Mouse (Mus musculus) CH12.LX (cell line): ENCODE data around the gene Zbtb44. TPM values are rescaled to one million over a fixed set of nuclear protein-coding genes. Genes with fewer than 3 reads are reported as not detected.

ENCODE experiments used
- DNase-seq: peaks from one replicate; pipeline ENCODE4 v3.0.0-alpha.2; 2013; ENCODE audit errors: extremely low read depth
- H3K27ac ChIP-seq: 2 replicates; pipeline ENCODE4 v1.5.1; 2012; ENCODE audit warnings: low read depth, mild to moderate bottlenecking, control low read depth, moderate library complexity; ENCODE audit not compliant: insufficient read depth
- H3K27me3 ChIP-seq: replicated peaks from 2 replicates; pipeline ENCODE3; 2012; ENCODE audit warnings: inconsistent platforms
- H3K36me3 ChIP-seq, 2 experiments: replicated peaks in 1 of 2; 2 replicates each; pipeline versions ENCODE3 to v1.6.1; 2012; ENCODE audit warnings: inconsistent platforms in 1 of 2, low read length in 1 of 2, mild to moderate bottlenecking in 1 of 2, mixed read lengths in 1 of 2, moderate library complexity in 1 of 2; ENCODE audit not compliant: control insufficient read depth in 1 of 2, insufficient read depth in 1 of 2
- H3K4me1 ChIP-seq, 2 experiments: 2 replicates each; pipeline ENCODE4 v1.6.1; 2012; ENCODE audit warnings: inconsistent platforms in 1 of 2, moderate library complexity in 1 of 2; ENCODE audit not compliant: insufficient read depth in 2 of 2, control insufficient read depth in 1 of 2
- H3K4me2 ChIP-seq: 2 replicates; pipeline ENCODE4 v1.6.1; 2012; ENCODE audit warnings: low read depth, mild to moderate bottlenecking, control low read depth; ENCODE audit not compliant: poor library complexity, insufficient read depth, severe bottlenecking
- H3K4me3 ChIP-seq, 3 experiments: fragments of 150-350 bp in 1 of 3; sonication (generic) in 1 of 3; replicated peaks in 1 of 3; 2 replicates each; pipeline versions ENCODE3 to v1.5.1; 2011 to 2012; ENCODE audit warnings: low read depth in 2 of 3, low read length in 2 of 3, mild to moderate bottlenecking in 2 of 3, moderate library complexity in 2 of 3, control low read depth in 1 of 3, improper control_type of control experiment in 1 of 3, inconsistent platforms in 1 of 3, mixed read lengths in 1 of 3; ENCODE audit not compliant: poor library complexity in 1 of 3
- H3K79me2 ChIP-seq: replicated peaks from 2 replicates; pipeline ENCODE4 v1.6.1; 2012; ENCODE audit warnings: mild to moderate bottlenecking, moderate library complexity; ENCODE audit not compliant: control insufficient read depth, poor library complexity, insufficient read depth, severe bottlenecking; ENCODE audit errors: extremely low read depth
- H3K9ac ChIP-seq: 2 replicates; pipeline ENCODE4 v1.6.1; 2012; ENCODE audit warnings: low read depth, mild to moderate bottlenecking, control low read depth, moderate library complexity; ENCODE audit not compliant: insufficient read depth
- H3K9me3 ChIP-seq: replicated peaks from 2 replicates; pipeline ENCODE3; 2012; ENCODE audit warnings: low read length, inconsistent platforms, mixed read lengths
- CHD2 ChIP-seq: IDR thresholded peaks from 2 replicates; pipeline ENCODE4 v1.6.1; 2011; ENCODE audit warnings: low read length, improper control_type of control experiment
- ELF1 ChIP-seq: IDR thresholded peaks from 2 replicates; pipeline ENCODE4 v1.6.1; 2014; ENCODE audit warnings: low read depth, mild to moderate bottlenecking, inconsistent platforms, low read length, improper control_type of control experiment
- GABPA ChIP-seq: IDR thresholded peaks from 2 replicates; pipeline ENCODE4 v1.6.1; 2012; ENCODE audit warnings: low read depth, low read length, improper control_type of control experiment, inconsistent platforms; ENCODE audit not compliant: insufficient replicate concordance
- HCFC1 ChIP-seq: IDR thresholded peaks from 2 replicates; pipeline ENCODE4 v1.6.1; 2012; ENCODE audit warnings: low read depth, mild to moderate bottlenecking, inconsistent platforms, low read length, improper control_type of control experiment
- JUND ChIP-seq: conservative IDR thresholded peaks from 2 replicates; pipeline ENCODE4 v1.6.1; 2011; ENCODE audit warnings: low read depth, low read length, improper control_type of control experiment
- MAZ ChIP-seq: IDR thresholded peaks from 2 replicates; pipeline ENCODE4 v1.6.1; 2012; ENCODE audit warnings: low read depth, mild to moderate bottlenecking, inconsistent platforms, low read length, improper control_type of control experiment, moderate library complexity
- MEF2A ChIP-seq: IDR thresholded peaks from 2 replicates; pipeline ENCODE4 v1.6.1; 2014; ENCODE audit warnings: low read depth, mild to moderate bottlenecking, inconsistent platforms, low read length, improper control_type of control experiment, borderline replicate concordance
- MXI1 ChIP-seq: IDR thresholded peaks from 2 replicates; pipeline ENCODE4 v1.6.1; 2011; ENCODE audit warnings: mild to moderate bottlenecking, low read depth, low read length, improper control_type of control experiment
- MYC ChIP-seq: IDR thresholded peaks from 2 replicates; pipeline ENCODE4 v1.6.1; 2011; ENCODE audit warnings: low read depth, mild to moderate bottlenecking, improper control_type of control experiment, low read length
- NELFE ChIP-seq: IDR thresholded peaks from 2 replicates; pipeline ENCODE4 v1.6.1; 2011; ENCODE audit warnings: low read depth, low read length, improper control_type of control experiment
- NRF1 ChIP-seq: IDR thresholded peaks from 2 replicates; pipeline ENCODE4 v1.6.1; 2014; ENCODE audit warnings: low read depth, mild to moderate bottlenecking, inconsistent platforms, low read length, improper control_type of control experiment, moderate library complexity
- PAX5 ChIP-seq: IDR thresholded peaks from 2 replicates; pipeline ENCODE4 v1.6.1; 2012; ENCODE audit warnings: low read length, inconsistent platforms, mixed read lengths
- POLR2A ChIP-seq: IDR thresholded peaks from 2 replicates; pipeline ENCODE4 v1.6.1; 2011; ENCODE audit warnings: low read depth, mild to moderate bottlenecking, improper control_type of control experiment, low read length
- POLR2AphosphoS2 ChIP-seq: IDR thresholded peaks from 2 replicates; pipeline ENCODE4 v1.6.1; 2011; ENCODE audit warnings: low read depth, low read length, improper control_type of control experiment
- RCOR1 ChIP-seq: conservative IDR thresholded peaks from 2 replicates; pipeline ENCODE4 v1.6.1; 2012; ENCODE audit warnings: low read depth, mild to moderate bottlenecking, inconsistent platforms, low read length, improper control_type of control experiment
- TBP ChIP-seq: conservative IDR thresholded peaks from 2 replicates; pipeline ENCODE4 v1.6.1; 2011; ENCODE audit warnings: low read depth, low read length, improper control_type of control experiment
- TCF12 ChIP-seq: IDR thresholded peaks from 2 replicates; pipeline ENCODE4 v1.6.1; 2014; ENCODE audit warnings: low read depth, mild to moderate bottlenecking, inconsistent platforms, low read length, improper control_type of control experiment
- USF1 ChIP-seq: IDR thresholded peaks from 2 replicates; pipeline ENCODE4 v1.6.1; 2014; ENCODE audit warnings: low read depth, mild to moderate bottlenecking, inconsistent platforms, low read length, improper control_type of control experiment
- USF2 ChIP-seq: conservative IDR thresholded peaks from 2 replicates; pipeline ENCODE4 v1.6.1; 2011; ENCODE audit warnings: low read depth, low read length, improper control_type of control experiment
- ZC3H11A ChIP-seq: IDR thresholded peaks from 2 replicates; pipeline ENCODE4 v1.6.1; 2012; ENCODE audit warnings: low read depth, mild to moderate bottlenecking, inconsistent platforms, low read length, improper control_type of control experiment
- ZMIZ1 ChIP-seq: IDR thresholded peaks from 2 replicates; pipeline ENCODE4 v1.6.1; 2012; ENCODE audit warnings: low read depth, mild to moderate bottlenecking, inconsistent platforms, low read length, improper control_type of control experiment
- ZNF384 ChIP-seq: IDR thresholded peaks from 2 replicates; pipeline ENCODE4 v1.6.1; 2012; ENCODE audit warnings: low read depth, low read length, improper control_type of control experiment, inconsistent platforms
- dilution Hi-C: fragments of 300-500 bp; cut with MboI; formaldehyde crosslinking; loops from 2 replicates; pipeline ENCODE4 v1.14.3; 2020; ENCODE audit warnings: low sequenced_read_pairs; ENCODE audit not compliant: extremely low pct_unique_long_range_greater_than_20kb, extremely low pct_ligation_motif_present
- in situ Hi-C: fragments of 300-500 bp; cut with MboI; formaldehyde crosslinking; loops from 3 replicates; pipeline ENCODE4 v1.14.3; 2019; ENCODE audit warnings: low sequenced_read_pairs, low pct_ligation_motif_present, low pct_unique_long_range_greater_than_20kb, mixed read lengths
- polyA plus RNA-seq: library from polyadenylated mRNA; unstranded; fragments of >175 nt; gene quantifications from 2 replicates; pipeline ENCODE4 v1.2.1, GENCODE M21; 2012; ENCODE audit warnings: low read depth; ENCODE audit not compliant: insufficient read length
- total RNA-seq, 2 experiments: library from RNA; depleted of rRNA; stranded (reverse); fragments of 300-350 nt in 1 of 2; fragments of >200 nt in 1 of 2; gene quantifications; 2 replicates each; pipeline ENCODE4 v1.2.3; 2012 to 2014

The Zbtb44 gene
- total and polyA plus RNA-seq, 3 experiments, result 9.1 to 14.3 (median 14.0) TPM

- Histone ChIP-seq H3K36me3 (peaks cover 0 to 18% of the 10 kb centered on the region in 2 experiments), H3K4me2 (no peak overlapping the region), H3K27me3 (no peaks in the 10 kb centered on the region), H3K4me3 (no peak overlapping the region), H3K79me2 (no peaks in the 10 kb centered on the region), H3K9ac (no peak overlapping the region), H3K27ac (no peak overlapping the region), H3K4me1 (peaks cover 5 to 6% of the 10 kb centered on the region in 2 experiments; a peak in 2 of 4 replicates), H3K9me3 (no peaks in the 10 kb centered on the region)
- no peak for DNase-seq
- no peak for TF ChIP-seq ZMIZ1
- no peak for TF ChIP-seq NRF1
- no peak for TF ChIP-seq GABPA
- no peak for TF ChIP-seq ZNF384
- TF ChIP-seq JUND, result no peak
- no peak for TF ChIP-seq RCOR1
- no peak for TF ChIP-seq ELF1
- no peak for TF ChIP-seq USF2
- TF ChIP-seq MAZ, result no peak
- no peak for TF ChIP-seq HCFC1
- TF ChIP-seq POLR2AphosphoS2, result no peak
- TF ChIP-seq CHD2, result no peak
- TF ChIP-seq ZC3H11A, result no peak
- no peak for TF ChIP-seq MXI1
- TF ChIP-seq MEF2A, result no peak
- TF ChIP-seq MYC, result no peak
- TF ChIP-seq USF1, result no peak
- no peak for TF ChIP-seq TBP
- in situ Hi-C loops (loop anchor here (5.0 kb wide), 2 partner anchors 135 to 605 kb away; no protein-coding TSS in a partner anchor), dilution Hi-C loops (no loop called here)
Measured at GRCm38 (mm10) chr9:31087466-31087865, 57.0 kb downstream of the Zbtb44 start.

DNA sequence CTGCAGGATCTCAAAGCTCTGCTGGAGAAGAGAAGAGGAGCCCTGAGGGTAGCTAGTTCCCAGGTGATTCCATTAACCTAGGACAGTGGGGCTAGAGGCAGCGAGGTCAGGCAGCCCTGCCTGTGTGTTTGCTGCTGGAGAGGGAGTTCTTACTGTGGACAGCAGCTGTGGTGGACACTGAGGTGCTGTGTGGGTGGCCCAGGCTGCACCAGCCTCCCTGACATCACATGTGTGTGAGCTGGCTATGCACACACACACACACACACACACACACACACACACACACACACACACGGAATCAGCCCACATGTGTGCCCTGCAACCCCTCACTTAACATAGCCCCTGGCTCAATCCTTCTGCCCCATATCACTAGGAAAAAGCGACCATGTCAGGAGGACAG is 57.7 kb downstream of the Zbtb44 start:
- Histone ChIP-seq H3K36me3 (peaks cover 0 to 19% of the 10 kb centered on the region in 2 experiments), H3K27me3 (no peaks in the 10 kb centered on the region), H3K9ac (no peak overlapping the region), H3K27ac (no peak overlapping the region), H3K79me2 (no peaks in the 10 kb centered on the region), H3K4me3 (no peak overlapping the region), H3K4me1 (peaks cover 5 to 6% of the 10 kb centered on the region in 2 experiments; a peak in 2 of 4 replicates), H3K9me3 (no peaks in the 10 kb centered on the region), H3K4me2 (no peak overlapping the region)
- dilution Hi-C loops (no loop called here), in situ Hi-C loops (loop anchor here (5.0 kb wide), 2 partner anchors 136 to 606 kb away; no protein-coding TSS in a partner anchor)
- TF ChIP-seq TCF12 (no peak), ZC3H11A (no peak), NELFE (no peak), PAX5 (no peak), ELF1 (no peak), ZMIZ1 (no peak), USF1 (no peak), POLR2A (no peak), GABPA (no peak)
- no peak for DNase-seq
